Mouse (Mus musculus) liver, adult 2 months (tissue): ENCODE data around the gene Peli1. TPM values are rescaled to one million over a fixed set of nuclear protein-coding genes. Genes with fewer than 3 reads are reported as not detected.
"Not testable (repeated sequence)": the region's sequence is repeated elsewhere in the genome, so short reads cannot be mapped to it uniquely, and the experiment has no call there.

ENCODE experiments used
- DNase-seq: peaks from one replicate; pipeline ENCODE4 v3.0.0-alpha.2; 2011; ENCODE audit warnings: low read depth, low spot score; ENCODE audit errors: extremely low read depth
- H3K27ac ChIP-seq: fragments of 200-500 bp; replicated peaks from 2 replicates; pipeline ENCODE4 v1.5.1; 2012; ENCODE audit warnings: low read depth, mild to moderate bottlenecking, control low read depth, inconsistent platforms, low read length; ENCODE audit not compliant: insufficient read depth
- H3K27me3 ChIP-seq: fragments of 200-500 bp; 2 replicates; pipeline ENCODE4 v1.6.1; 2012; ENCODE audit warnings: mild to moderate bottlenecking, moderate library complexity, low read length, inconsistent platforms; ENCODE audit not compliant: control insufficient read depth, insufficient read depth
- H3K36me3 ChIP-seq: fragments of 200-500 bp; 2 replicates; pipeline ENCODE4 v1.6.1; 2012; ENCODE audit warnings: low read length, inconsistent platforms; ENCODE audit not compliant: control insufficient read depth, insufficient read depth
- H3K4me1 ChIP-seq: fragments of 200-500 bp; 2 replicates; pipeline ENCODE4 v1.6.1; 2011; ENCODE audit warnings: low read length; ENCODE audit not compliant: control insufficient read depth, insufficient read depth
- H3K4me3 ChIP-seq: fragments of 200-500 bp; 2 replicates; pipeline ENCODE4 v1.5.1; 2011; ENCODE audit warnings: low read depth, mild to moderate bottlenecking, control low read depth, low read length, moderate library complexity; ENCODE audit not compliant: insufficient read depth
- H3K79me2 ChIP-seq: fragments of 200-500 bp; 2 replicates; pipeline ENCODE4 v1.6.1; 2012; ENCODE audit warnings: inconsistent platforms, mild to moderate bottlenecking, low read length, moderate library complexity; ENCODE audit not compliant: control insufficient read depth, insufficient read depth
- H3K9ac ChIP-seq: fragments of 200-500 bp; 2 replicates; pipeline ENCODE4 v1.6.1; 2012; ENCODE audit warnings: low read depth, mild to moderate bottlenecking, control low read depth, inconsistent platforms, low read length
- CTCF ChIP-seq: fragments of 200-500 bp; IDR thresholded peaks from 2 replicates; pipeline ENCODE4 v1.5.1; 2011; ENCODE audit warnings: low read depth, low read length, control low read depth
- POLR2A ChIP-seq: fragments of 200-500 bp; IDR thresholded peaks from 2 replicates; pipeline ENCODE4 v1.6.1; 2011; ENCODE audit warnings: low read length, control low read depth; ENCODE audit not compliant: insufficient read depth; ENCODE audit errors: extremely low read depth
- WGBS: fragments of 180-500 bp; shearing (Covaris S2); methylation state at CpG from one replicate; pipeline ENCODE4 v1.1.7; 2018; 5-methylcytosine and 5-hydroxymethylcytosine counted together
- polyA plus RNA-seq: library from polyadenylated mRNA; depleted of rRNA; stranded (reverse); fragments of >200 nt; gene quantifications from 2 replicates; pipeline ENCODE4 v1.2.3, GENCODE M21; 2012
- total RNA-seq: library from RNA; depleted of rRNA; stranded (reverse); fragments of >200 nt; gene quantifications from 2 replicates; pipeline ENCODE4 v1.2.3, GENCODE M21; 2014

Gene Peli1
- total and polyA plus RNA-seq, 2 experiments = 7.5 to 15.4 TPM

- Histone ChIP-seq H3K27me3 (no peaks in the 10 kb centered on the region), H3K27ac (no peak overlapping the region), H3K4me1 (peaks cover 3% of the 10 kb centered on the region; the same call in 1 of the 2 replicates), H3K36me3 (no peaks in the 10 kb centered on the region), H3K79me2 (no peaks in the 10 kb centered on the region), H3K9ac (no peak overlapping the region), H3K4me3 (no peak overlapping the region)
- TF ChIP-seq POLR2A (no peak), CTCF (no peak)
- WGBS = 80% methylated on average over 8 of the region's 8 CpGs
- DNase-seq = no peak
Measured at GRCm38 (mm10) chr11:21178998-21179645, 88.0 kb downstream of the Peli1 start.

GRCm38 (mm10) chr11:21179873-21180272 is 88.8 kb downstream of the Peli1 start:
- 92% methylated on average over 9 of the region's 9 CpGs for WGBS
- not testable (repeated sequence) for H3K4me1 ChIP-seq, H3K4me3 ChIP-seq, H3K27me3 ChIP-seq, H3K36me3 ChIP-seq, H3K9ac ChIP-seq, H3K79me2 ChIP-seq, H3K27ac ChIP-seq, DNase-seq

- Histone ChIP-seq H3K9ac (no peak overlapping the region), H3K79me2 (no peaks in the 10 kb centered on the region), H3K27me3 (no peaks in the 10 kb centered on the region), H3K4me3 (no peak overlapping the region), H3K4me1 (peaks cover 3% of the 10 kb centered on the region; the same call in 1 of the 2 replicates), H3K27ac (no peak overlapping the region), H3K36me3 (no peaks in the 10 kb centered on the region)
- 73% methylated on average over 1 of the region's 1 CpGs for WGBS
- TF ChIP-seq POLR2A (no peak), CTCF (no peak)
- no peak for DNase-seq
Measured at GRCm38 (mm10) chr11:21180650-21181049, 89.6 kb downstream of the Peli1 start.

GRCm38 (mm10) chr11:21181616-21182015 is 90.5 kb downstream of the Peli1 start:
- no peak overlapping the region for H3K9ac ChIP-seq
- H3K36me3 ChIP-seq = no peaks in the 10 kb centered on the region
- H3K4me3 ChIP-seq = no peak overlapping the region
- H3K27ac ChIP-seq = no peak overlapping the region
- WGBS = 92% methylated on average over 2 of the region's 2 CpGs
- H3K79me2 ChIP-seq = no peaks in the 10 kb centered on the region
- no peak for TF ChIP-seq CTCF
- TF ChIP-seq POLR2A = no peak
- no peaks in the 10 kb centered on the region for H3K27me3 ChIP-seq
- peaks cover 3% of the 10 kb centered on the region; the same call in 1 of the 2 replicates for H3K4me1 ChIP-seq
- no peak for DNase-seq

GRCm38 (mm10) chr11:21182709-21183108 is 91.6 kb downstream of the Peli1 start:
- H3K4me3 ChIP-seq = no peak overlapping the region
- H3K4me1 ChIP-seq = peaks cover 3% of the 10 kb centered on the region; the same call in 1 of the 2 replicates
- H3K36me3 ChIP-seq = no peaks in the 10 kb centered on the region
- H3K9ac ChIP-seq = no peak overlapping the region
- H3K27ac ChIP-seq = no peak overlapping the region
- no peaks in the 10 kb centered on the region for H3K27me3 ChIP-seq
- no peaks in the 10 kb centered on the region for H3K79me2 ChIP-seq
- DNase-seq = no peak
- 69% methylated on average over 1 of the region's 1 CpGs for WGBS
- no peak for TF ChIP-seq POLR2A
- TF ChIP-seq CTCF = no peak

- not testable (repeated sequence) for H3K9ac ChIP-seq, H3K79me2 ChIP-seq, H3K27ac ChIP-seq, H3K27me3 ChIP-seq, DNase-seq, H3K4me3 ChIP-seq, H3K4me1 ChIP-seq, H3K36me3 ChIP-seq
- WGBS = 88% methylated on average over 8 of the region's 8 CpGs
Measured at GRCm38 (mm10) chr11:21191821-21192220, 100.7 kb downstream of the Peli1 start.
